Mouse (Mus musculus) frontal cortex, postnatal 14 days (tissue): ENCODE results near the gene Hsd3b7.

Experiments used
- DNase-seq, 2 experiments: peaks; one replicate each; pipeline ENCODE4 v3.0.0; 2022; ENCODE audit warnings: low spot score in 2 of 2

The Hsd3b7 gene

DNA sequence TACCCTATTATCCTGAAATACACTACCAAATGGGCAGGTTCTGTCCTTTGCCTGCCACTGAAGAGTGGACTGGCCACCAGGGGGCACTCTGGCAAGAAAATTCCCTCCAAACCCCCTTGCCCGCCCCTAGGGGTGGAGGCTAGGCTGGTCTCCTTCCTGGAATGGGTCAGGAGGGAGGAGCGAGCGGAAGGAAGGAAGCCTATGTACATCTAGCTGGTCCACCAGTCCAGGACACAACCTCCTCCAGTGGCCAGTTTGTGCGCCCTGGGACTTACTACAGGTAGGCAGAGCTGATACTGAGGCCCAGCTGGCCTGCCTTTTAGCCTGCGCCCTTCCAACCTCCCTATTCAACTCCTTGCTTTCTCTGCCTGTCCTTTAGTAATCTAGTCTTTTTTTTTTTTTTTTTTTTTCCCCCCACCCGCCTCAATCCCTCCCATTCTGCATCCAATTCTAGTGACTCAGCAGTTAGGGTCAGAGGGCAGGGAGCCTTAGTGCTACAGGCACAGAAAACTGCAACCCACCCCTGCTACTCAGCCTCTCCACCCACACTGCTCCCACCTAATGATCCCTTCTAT lies at the start of gene Hsd3b7:
Gene Hsd3b7 (plus strand): TSS at position 170 of the 575 bp plus-strand sequence.
- peak; percentile 74 to 87 for DNase-seq

DNA sequence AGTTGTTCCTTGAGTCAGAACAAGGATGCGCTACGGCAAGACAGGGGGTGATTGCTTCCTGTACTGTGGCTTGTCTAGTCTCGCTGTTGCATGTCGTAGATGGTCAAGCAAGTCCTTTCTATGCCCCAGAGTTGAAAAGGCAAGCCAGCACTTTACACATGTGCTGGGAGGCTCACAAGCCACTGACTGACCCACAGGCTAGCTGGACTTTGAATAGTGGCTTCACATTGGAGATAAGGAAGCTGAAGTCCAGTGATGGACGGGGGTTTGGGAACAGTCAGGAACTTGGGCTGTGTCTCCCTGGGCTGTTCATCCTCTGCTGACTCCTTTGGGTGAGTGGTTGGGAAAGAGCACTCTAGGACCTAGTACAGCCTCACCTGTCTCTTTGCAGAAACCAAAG lies 48.8 kb upstream of the Hsd3b7 start:
- DNase-seq = no peak

DNA sequence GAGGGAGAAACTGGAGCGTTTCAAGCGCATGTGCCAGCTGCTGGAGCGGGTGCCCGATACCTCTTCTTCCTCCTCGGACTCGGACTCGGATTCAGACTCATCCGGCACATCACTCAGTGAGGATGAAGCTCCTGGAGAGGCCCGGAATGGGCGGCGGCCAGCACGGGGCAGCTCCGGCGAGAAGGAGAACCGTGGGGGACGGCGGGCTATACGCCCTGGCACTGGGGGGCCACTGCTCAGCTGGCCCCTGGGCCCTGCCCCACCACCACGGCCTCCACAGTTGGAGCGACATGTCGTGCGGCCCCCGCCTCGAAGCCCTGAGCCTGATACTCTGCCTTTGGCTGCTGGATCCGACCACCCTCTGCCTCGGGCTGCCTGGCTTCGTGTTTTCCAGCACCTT lies 48.3 kb upstream of the Hsd3b7 start:
- no peak for DNase-seq

DNA sequence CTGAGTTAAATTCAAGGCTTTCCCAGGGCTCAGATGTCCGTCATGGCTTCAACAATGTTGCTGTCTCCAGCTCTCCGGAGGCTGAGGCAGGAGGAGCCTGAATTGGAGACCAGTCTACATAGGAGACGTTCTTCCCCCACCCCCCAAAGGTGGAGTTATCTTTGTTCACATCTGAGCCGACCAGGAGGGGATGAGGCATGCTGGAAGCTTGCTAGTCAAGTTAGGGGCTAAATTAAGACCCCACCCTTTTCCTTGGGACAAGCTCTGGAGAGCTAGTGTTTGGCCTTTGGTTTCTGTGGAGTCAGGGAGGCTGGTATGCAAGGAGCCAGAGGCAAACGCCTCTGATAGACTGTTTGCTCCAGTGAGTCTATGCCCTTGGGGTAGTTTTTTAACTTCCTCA lies 47.2 kb upstream of the Hsd3b7 start:
- DNase-seq = no peak

DNA sequence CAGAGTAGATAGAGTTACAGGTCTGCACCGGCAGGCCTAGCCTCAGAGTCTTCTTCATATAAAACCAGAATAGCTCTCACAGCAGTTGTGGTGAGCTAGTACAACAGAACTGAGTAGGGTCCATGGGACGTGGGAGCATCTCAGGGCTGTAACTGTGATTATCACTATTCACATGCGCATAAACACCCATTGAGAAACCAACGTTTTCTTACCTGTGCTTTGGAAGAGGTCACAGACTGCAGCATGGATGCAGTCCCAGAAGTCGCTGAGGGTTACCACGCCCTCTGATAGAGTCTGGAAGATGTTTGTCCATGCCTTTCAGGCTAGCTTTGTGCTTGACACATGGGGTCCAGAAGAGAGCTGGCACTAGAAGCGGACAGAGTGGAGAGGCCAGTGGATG lies 46.7 kb upstream of the Hsd3b7 start:
- no peak for DNase-seq

DNA sequence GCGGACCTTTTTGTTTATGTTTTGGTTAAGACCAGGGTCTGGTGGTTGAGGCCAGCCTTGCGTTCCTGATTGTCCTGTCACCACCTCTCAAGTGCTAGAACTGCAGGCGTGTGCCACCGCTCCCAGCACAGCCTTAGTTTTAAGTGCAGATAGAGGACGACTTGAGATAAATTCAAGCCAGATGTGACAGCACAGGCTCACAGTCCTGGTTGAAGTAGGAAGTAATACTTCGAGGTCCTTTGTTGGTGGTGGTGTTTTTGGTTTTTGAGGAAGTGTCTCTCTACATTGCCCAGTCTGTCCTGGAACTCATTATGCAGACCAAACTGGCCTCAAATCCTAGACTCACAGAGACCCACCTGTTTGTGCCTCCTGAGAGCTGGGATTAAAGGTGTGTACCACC lies 40.7 kb upstream of the Hsd3b7 start:
- DNase-seq = no peak

DNA sequence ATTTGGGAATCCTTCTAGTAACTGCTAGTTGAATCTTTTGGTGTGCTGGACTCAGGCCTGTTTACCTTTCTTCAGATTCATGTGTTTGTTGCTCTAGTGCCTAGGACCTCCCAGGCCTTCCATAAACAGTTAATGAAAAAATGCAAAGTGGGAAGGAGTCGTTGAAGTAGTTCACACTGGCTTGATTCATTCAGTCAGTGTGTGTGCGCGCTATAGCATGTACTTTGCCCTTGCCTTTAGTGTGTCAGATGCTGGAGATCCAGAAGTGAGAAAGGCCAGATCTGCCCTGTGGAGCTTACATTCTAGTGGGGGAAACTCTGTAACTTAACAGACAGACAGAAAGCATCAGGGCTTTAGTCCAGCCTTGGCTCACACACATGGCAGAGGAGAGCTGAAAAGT lies 39.9 kb upstream of the Hsd3b7 start:
- DNase-seq = no peak

DNA sequence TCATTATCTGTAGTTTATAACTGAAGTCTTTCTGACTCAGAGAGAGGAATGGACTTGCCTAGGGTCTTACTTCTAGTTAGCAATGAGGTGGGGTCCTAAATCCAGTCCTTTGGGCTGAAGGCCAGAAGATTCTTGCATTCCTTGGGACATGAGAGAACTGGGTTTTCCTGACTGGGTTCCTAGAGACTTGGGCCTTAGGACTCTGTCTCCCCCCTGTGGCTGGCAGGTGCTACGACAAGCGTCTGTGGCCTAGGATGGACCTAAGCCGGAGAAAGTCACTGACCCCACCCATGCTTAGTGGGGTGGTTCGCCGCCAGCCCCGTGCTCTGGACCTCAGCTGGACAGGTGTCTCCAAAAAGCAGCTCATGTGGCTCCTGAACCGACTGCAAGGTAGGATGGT lies 39.4 kb upstream of the Hsd3b7 start:
- peak in 1 of 2 experiments; percentile 49 for DNase-seq

DNA sequence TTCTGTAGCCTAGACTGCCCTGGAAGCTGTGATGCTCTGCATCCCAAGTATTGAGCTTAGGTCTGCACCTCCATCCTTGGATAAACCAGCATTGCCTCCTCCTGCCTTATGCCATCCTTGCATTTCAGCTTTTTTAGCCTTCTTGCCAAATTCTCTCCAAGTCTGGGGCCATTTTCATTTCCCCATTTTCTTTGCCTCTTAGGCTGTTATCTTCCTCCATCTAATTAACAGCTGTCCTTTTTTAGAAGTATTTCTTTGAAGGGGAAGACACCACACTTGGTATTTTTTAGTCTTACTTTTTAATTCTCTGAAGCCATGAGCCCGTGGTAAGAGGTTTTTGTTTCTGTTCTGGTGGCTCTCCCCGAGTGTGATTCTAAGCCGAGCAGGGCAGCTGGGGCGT lies 36.8 kb upstream of the Hsd3b7 start:
- no peak for DNase-seq

DNA sequence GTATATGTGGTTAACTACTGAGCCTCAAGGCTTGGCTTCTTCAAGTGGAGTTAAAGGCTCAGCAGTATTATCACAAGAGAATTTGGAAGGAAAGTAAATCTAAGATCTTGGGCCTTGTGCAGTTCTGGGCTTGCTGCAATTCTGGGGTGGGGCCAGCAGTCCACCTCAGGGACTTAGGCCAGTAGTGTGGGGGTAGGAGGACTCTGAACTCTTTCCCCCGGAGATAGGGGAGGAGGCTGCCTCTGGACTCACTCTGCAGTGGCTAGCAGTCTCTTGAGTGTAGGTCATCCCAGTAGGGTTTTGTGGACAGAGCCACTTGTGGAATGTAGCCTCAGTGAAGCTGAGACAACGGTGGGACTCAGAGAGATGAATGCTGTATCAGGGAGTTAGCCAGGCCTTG lies 34.6 kb upstream of the Hsd3b7 start:
- no peak for DNase-seq

DNA sequence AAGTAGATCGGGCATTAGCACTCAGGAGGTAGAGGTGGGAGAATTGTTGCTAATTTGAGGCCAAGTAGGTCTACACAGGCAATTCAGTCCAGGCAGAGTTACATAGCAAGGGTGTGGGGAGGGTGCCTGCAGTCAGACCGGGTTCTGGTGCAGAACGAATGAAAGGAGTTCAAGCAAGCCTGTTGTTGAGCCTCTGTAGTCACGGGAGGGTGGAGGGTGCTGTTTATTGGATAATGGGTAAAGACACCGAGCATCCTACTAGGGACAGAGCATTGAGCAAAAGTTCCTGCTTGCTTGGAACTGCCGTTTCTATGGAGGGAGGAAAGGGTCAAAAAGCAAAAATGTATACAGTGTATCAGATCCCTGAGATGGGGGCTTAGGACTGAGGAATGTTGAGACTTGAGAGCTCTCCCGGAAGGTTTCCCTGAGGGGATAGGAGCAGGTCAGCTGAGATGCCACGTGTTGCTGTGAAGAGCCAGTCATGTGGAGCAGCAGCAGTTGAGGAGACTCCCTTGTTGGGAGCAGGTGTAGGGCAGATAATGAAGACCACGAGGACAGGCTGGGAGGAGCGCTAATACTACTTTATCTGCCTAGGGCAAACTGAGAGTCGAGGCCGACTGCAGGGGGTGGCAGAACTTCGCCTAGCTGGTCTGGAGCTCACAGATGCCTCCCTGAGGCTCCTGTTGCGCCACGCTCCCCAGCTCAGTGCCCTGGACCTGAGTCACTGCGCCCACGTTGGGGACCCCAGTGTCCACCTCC lies 33.4 kb upstream of the Hsd3b7 start:
- DNase-seq = no peak

DNA sequence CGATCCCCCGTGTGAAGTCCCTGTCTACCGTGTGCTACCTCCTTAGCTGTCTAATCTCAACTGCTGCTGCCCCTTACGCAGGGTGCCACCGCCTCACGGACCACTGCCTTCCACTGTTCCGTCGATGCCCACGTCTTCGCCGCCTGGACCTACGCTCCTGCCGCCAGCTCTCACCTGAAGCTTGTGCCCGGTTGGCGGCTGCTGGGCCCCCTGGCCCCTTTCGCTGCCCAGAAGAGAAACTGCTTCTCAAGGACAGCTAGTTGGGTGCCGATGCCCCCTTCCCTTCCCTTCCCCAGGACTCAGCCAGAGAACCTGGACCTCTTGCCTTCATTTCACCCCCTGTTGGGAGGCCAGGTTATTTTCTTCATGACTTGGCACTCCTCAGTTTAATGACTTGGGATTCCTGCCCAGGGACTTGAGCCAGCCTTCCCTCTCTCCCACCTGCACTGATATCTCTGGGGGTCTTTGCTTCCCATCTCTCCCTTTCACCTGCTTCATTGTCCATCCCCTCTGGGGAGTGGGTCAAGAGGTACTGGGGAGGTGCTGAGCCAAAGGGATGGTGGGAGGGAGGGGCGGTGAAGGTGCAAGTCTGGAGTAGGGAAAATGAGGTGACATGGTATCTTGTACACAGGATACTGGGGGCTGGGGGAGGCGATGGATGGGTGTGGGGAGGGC lies 32.6 kb upstream of the Hsd3b7 start:
- no peak for DNase-seq

DNA sequence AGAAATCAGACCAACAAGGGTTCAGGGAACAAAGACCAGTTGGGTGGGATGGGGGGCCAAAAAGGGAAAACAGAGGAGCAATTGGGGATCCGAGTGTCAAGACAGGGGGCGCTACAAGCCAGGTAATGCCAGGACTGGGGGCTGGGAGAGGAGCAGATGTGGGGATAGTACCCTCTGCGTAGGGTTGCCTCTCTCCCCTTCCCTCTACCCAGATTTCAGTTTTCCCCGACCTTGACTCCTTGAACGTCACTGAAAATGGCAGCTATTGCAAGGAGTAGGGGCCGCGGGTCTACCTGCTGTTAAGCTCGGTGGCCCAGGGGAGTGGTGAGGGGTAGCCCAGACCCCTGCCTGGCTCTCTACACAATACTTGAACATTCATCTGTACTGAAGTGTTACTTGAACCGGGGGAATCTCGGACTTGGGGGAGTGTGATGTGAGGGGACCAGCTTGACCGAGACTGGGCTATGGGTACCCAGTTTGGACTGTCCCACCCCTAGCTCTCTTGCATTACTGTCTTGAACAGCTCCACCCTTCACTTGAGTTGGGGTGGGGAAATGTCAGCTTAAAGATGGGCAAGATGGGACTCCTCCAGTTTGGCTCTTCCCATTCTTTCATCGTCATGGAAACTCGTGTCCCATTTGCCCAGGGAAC lies 31.9 kb upstream of the Hsd3b7 start:
- no peak for DNase-seq

DNA sequence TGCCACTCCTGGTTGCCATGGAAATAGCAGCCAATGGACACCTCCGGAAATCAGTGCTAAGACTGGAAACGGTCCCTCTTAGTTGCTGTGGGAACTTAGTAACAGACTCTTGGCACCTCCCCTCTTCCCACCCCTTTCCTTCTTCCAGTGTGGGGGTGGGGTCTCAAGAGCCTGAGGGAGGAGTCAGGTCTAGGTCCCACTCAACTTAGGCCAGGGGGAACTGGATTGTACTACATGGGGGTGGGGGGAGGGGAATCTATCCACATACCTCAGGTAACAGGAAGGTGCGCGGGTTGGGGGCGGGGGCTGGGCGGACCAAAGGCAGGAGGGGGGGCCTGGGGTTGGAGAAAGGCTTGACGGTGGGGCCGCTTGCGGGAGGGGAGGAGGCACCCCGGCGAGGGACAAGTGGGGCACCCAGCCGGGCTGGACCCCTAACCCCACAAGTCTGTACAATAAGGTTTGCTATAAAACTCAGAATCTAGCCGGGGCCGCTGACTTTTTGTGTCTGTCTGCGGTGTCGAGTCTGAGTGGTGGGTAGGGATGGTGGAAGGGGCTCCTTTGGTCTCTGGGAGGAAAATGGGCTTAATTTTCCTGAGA lies 31.3 kb upstream of the Hsd3b7 start:
- DNase-seq = peak; percentile 98

DNA sequence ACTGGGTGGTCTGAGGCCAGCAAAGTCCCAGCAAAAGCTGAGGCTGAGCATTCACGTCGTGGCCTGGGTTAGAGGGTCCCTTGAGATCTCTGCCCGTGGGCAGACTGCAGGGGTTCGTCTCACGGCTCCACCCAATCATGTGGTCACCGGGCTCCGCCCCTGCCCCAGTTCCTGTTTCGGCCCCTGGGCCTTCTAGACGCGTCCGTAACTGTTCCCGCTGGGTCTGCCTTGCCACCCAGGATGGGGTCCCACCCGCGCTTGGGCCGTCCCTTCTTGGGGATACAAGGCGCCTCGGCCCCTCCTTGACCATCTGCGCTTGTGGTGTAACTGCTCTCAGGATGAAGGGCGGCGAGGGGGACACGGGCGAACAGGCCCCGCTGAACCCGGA lies 30.8 kb upstream of the Hsd3b7 start, which contains the start of gene Orai3:
Gene Orai3 (plus strand): TSS at position 165 of the 388 bp plus-strand sequence.
- peak; percentile 82 for DNase-seq

DNA sequence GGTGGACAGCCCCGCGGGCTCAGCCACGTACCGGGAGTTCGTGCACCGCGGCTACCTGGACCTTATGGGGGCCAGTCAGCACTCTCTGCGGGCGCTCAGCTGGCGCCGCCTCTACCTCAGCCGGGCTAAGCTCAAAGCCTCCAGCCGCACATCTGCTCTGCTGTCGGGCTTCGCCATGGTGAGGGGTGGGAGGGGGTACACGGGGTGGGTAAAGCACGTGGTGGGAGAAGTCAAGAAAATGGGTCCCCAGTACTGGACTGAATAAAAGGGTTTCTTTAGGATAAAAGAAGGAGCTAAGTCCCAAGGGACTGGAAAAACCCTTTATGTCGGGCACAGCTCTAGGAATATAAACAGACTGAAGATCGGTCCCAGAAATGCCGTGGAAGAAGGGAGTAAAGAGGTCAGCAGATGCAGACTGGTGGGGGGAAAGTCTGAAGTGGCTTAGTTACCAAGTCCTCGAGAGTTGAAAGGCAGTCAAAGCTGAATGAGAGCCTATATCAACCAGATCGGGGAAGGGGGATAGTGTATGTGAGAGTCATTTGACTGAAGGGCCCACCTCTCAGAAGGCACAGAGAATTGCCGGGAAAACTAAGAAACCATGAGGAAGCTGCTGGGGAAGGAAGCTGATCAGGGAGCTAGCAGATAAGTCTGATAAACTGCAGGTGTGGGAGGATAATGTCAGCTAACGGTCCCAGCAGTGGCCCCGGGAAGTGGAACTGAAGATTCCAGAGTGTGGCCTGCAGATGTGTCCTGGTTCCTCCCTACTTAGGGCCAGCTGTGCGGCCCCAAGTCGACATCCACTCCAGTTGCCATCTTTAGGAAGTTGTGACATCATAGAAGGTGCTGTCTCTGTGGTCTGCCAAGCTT lies 30.1 kb upstream of the Hsd3b7 start:
- no peak for DNase-seq

DNA sequence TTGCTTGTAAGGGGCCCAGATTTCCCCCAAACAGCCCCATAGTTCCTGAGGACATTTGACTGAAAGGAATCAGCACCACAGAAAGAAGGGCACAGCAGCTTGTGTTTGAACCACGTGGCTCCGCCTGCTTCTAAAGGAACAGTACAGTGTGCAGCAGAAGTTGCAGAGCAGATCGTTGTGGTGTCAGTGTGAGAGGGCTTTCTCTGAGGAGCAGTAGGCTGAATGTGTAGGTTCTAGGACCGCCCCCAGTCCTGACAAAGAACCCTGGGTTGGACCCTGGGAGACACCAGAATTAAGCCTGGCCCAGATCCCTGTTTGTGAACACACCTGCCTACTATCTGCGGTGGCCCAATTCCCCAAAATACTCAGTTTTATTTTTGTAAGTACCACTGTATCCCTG lies 29.1 kb upstream of the Hsd3b7 start:
- DNase-seq = peak in 1 of 2 experiments; percentile 27

DNA sequence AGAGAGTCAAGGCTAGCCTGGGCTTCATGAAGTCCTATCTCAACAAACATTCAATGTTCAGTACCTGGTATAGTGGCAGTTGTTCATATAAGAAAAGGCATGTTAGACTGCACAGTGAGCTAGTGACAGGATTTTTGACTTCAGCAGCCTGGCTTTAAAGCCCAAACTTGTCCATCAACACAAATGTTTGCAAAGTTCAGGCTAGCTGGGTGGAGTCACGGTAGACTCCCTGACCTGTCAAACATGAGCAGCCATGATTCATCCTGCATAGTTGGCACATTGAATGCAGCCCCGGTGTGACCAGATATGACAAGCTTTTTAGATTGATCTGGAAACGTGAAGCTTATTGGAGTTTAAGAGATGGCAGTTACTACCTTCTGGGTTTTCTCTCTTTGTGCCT lies 28.3 kb upstream of the Hsd3b7 start:
- DNase-seq = no peak

DNA sequence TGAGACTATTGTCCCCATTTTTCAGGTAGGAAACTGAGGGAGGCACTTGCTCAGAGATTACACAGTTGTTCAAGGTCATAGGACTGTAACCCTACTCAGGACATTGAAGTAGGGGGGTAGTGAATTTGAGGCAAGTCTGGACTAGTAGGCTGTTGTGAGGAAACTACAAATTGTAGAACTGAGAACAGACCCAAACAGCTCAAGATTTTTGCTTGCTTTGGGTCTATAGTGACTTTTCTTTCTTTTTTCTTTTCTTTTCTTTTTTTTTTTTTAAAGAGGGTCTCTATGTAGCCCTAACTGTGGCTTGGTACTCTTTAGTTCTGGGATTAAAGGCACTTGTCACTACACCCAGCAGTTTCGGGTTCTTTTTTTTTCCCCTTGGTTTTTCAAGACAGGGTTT lies 27.8 kb upstream of the Hsd3b7 start:
- DNase-seq = no peak

DNA sequence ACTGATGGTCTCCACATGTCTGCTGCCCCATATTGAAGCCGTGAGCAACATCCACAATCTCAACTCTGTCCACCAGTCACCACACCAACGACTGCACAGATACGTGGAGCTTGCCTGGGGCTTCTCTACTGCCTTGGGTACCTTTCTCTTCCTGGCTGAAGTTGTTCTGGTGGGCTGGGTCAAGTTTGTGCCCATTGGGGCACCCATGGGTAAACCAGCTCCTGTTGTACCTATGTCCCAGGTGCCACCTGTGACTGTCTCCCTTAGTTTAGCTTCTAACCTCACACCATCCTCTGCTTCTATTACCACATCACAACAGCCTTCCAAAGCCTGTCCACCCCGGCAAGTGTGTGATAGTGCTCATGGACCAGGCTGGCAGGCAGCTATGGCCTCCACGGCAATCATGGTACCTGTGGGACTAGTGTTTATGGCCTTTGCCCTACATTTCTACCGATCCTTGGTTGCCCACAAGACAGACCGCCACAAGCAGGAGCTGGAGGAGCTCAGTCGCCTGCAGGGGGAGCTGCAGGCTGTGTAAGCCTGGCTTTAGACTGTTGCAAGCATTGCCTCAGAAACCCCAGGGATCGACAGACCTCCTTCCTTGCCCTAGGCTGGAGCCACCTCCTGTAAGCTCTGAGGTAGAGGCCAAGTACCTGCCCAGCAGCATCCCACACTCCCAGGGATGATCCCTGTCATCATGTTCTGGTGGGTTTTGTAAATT lies 26.6 kb upstream of the Hsd3b7 start:
- DNase-seq = peak in 1 of 2 experiments; percentile 54
